Mouse (Mus musculus): ENCODE measurements at regions not wholly inside any gene's neighbourhood (a gene's known extent, or its start where the extent isn't known, plus 50 kb on each side); places are given as distances from the start of the nearest gene placed in this dataset.

GRCm38 (mm10) chr6:41100258-41100657 is 64.9 kb upstream of the 2210010C04Rik start:
- no peak for TF ChIP-seq CTCF (IDR thresholded peaks at IDR 0.05; ENCODE audit: borderline replicate concordance, insufficient read depth, low read length)
- no peak for TF ChIP-seq POLR2A (IDR thresholded peaks at IDR 0.05; ENCODE audit: low read depth, low read length)
